Mouse (Mus musculus): ENCODE data around the gene Cabin1.
A peak's percentile ranks its signal among the peaks of the same experiment; 100 is the strongest.

The Cabin1 gene

GRCm38 (mm10) chr10:75633576-75634139 is 130.5 kb downstream of the Cabin1 start:
- no peak for DNase-seq

GRCm38 (mm10) chr10:75633048-75633447 is 131.1 kb downstream of the Cabin1 start:
- DNase-seq: no peak

GRCm38 (mm10) chr10:75632633-75633032 is 131.5 kb downstream of the Cabin1 start:
- peak; percentile 54 for DNase-seq

- no peak for DNase-seq
Measured at GRCm38 (mm10) chr10:75627490-75627889, 136.7 kb downstream of the Cabin1 start.

- no peak for DNase-seq
Measured at GRCm38 (mm10) chr10:75626991-75627390, 137.2 kb downstream of the Cabin1 start.

- DNase-seq: no peak
Measured at GRCm38 (mm10) chr10:75625920-75626319, 138.2 kb downstream of the Cabin1 start.

GRCm38 (mm10) chr10:75620818-75621217 is 143.3 kb downstream of the Cabin1 start:
- DNase-seq: no peak

- no peak for DNase-seq
Measured at GRCm38 (mm10) chr10:75616044-75616443, 148.1 kb downstream of the Cabin1 start.

- DNase-seq: no peak
Measured at GRCm38 (mm10) chr10:75610486-75610885, 153.7 kb downstream of the Cabin1 start.

- no peak for DNase-seq
Measured at GRCm38 (mm10) chr10:75608975-75609374, 155.2 kb downstream of the Cabin1 start.

GRCm38 (mm10) chr10:75607253-75607652 is 156.9 kb downstream of the Cabin1 start:
- DNase-seq: no peak

- DNase-seq: no peak
Measured at GRCm38 (mm10) chr10:75605162-75605846, 158.8 kb downstream of the Cabin1 start.

- no peak for DNase-seq
Measured at GRCm38 (mm10) chr10:75600189-75600730, 163.9 kb downstream of the Cabin1 start.
